Mouse (Mus musculus) lung, embryonic 14.5 days (tissue): Measurements from ENCODE around the gene Nat8f6. TPM values are rescaled to one million over a fixed set of nuclear protein-coding genes. Genes with fewer than 3 reads are reported as not detected.
"Not testable (repeated sequence)": the region's sequence is repeated elsewhere in the genome, so short reads cannot be mapped to it uniquely, and the experiment has no call there.

Source experiments
- ATAC-seq: fragments of 200-750 bp; cut with Nextera tagmentation; 2 replicates; pipeline ENCODE4 v1.8.0; 2017; ENCODE audit warnings: mild to moderate bottlenecking, moderate TSS enrichment, moderate library complexity; ENCODE audit not compliant: insufficient read depth
- DNase-seq: peaks from one replicate; pipeline ENCODE4 v3.0.0-alpha.2; 2015
- H3K27ac ChIP-seq: fragments of 300-500 bp; sonication (generic); 2 replicates; pipeline ENCODE4 v1.5.1; 2014; ENCODE audit warnings: low read depth, mild to moderate bottlenecking, moderate library complexity
- H3K27me3 ChIP-seq: fragments of 300-500 bp; sonication (generic); 2 replicates; pipeline ENCODE4 v1.6.1; 2014; ENCODE audit warnings: low read length, control low read depth; ENCODE audit not compliant: insufficient read depth
- H3K36me3 ChIP-seq: fragments of 300-500 bp; sonication (generic); 2 replicates; pipeline ENCODE4 v1.6.1; 2014; ENCODE audit warnings: control low read depth; ENCODE audit not compliant: insufficient read depth
- H3K4me1 ChIP-seq: fragments of 300-500 bp; sonication (generic); 2 replicates; pipeline ENCODE4 v1.6.1; 2014; ENCODE audit warnings: antibody characterized with exemption, control low read depth; ENCODE audit not compliant: insufficient read depth
- H3K4me2 ChIP-seq: fragments of 300-500 bp; sonication (generic); 2 replicates; pipeline ENCODE4 v1.6.1; 2014; ENCODE audit warnings: mild to moderate bottlenecking
- H3K4me3 ChIP-seq: fragments of 300-500 bp; sonication (generic); 2 replicates; pipeline ENCODE4 v1.5.1; 2014; ENCODE audit warnings: low read depth, low read length
- H3K9ac ChIP-seq: fragments of 300-500 bp; sonication (generic); 2 replicates; pipeline ENCODE4 v1.6.1; 2014
- H3K9me3 ChIP-seq: fragments of 300-500 bp; sonication (generic); 2 replicates; pipeline ENCODE4 v1.6.1; 2016; ENCODE audit warnings: low read depth, low read length, control low read depth
- WGBS: fragments of 180-500 bp; shearing (Covaris S2); extraction: QIAGEN DNeasy Blood & Tissue Kit; methylation state at CpG from one replicate; pipeline ENCODE4 v1.1.7; 2014; 5-methylcytosine and 5-hydroxymethylcytosine counted together
- microRNA-seq: library from miRNA; unstranded; fragments of <30 nt; microRNA quantifications from one replicate; pipeline ENCODE4, GENCODE M21; 2016; ENCODE audit warnings: borderline number of aligned reads
- polyA plus RNA-seq: library from polyadenylated mRNA; unstranded; fragments of >200 nt; fragmentation: Nextera tagmentation; extraction: Ambion mirVana; gene quantifications from 2 replicates; pipeline ENCODE4 v1.2.1, GENCODE M21; 2014

The Nat8f6 gene
- polyA plus RNA-seq, 1 experiment from 2014 or later: not detected

DNA sequence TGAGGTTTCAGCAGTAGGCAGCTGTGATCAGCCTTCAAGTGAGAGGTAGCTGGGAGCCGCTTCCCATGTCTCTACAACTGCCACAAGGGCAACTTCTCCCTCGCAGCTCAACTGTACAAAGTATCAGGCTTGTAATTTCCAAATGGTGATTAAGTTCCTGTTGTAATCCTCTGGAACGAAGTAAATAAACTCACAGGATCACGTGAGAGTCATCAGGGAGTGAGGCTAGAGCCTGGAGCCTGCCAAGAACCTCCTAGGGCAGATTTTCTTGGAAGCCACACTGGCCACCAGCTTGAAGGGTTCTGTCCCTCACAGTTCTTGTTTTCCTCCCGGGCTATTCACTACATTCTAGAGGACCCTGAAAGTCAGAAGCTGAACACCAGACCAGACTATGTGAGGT lies 17.6 kb downstream of the Nat8f6 start:
- not testable (repeated sequence) for H3K4me2 ChIP-seq, H3K4me3 ChIP-seq, H3K36me3 ChIP-seq, ATAC-seq, H3K4me1 ChIP-seq, DNase-seq, H3K27ac ChIP-seq, H3K9me3 ChIP-seq, H3K9ac ChIP-seq, H3K27me3 ChIP-seq
- 57% methylated on average over 5 of the region's 5 CpGs for WGBS

DNA sequence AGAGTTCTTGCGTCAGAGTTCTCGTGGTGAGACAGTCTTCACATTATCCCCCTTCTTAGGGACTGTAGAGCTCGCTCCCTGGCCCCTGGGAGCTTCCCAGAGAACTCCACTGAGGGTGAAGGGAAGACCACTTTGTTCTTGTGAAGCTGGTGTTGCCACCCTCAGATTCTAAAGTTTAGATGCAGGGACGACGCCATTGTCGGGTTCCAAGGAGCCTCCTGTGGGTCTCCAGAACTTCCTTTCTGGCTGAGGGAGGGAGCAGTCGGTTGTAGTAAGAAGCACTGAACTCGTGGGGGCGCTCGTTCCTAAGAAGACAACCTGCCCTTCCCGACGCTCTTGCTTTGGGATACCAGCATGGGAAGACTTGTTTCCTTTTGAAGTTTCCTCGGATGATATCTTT lies 55.2 kb downstream of the Nat8f6 start, which contains the start of gene Nat8f3:
Gene Nat8f3 (minus strand): TSS at position 223 of the 400 bp plus-strand sequence.
- not testable (repeated sequence) for H3K9me3 ChIP-seq, H3K27ac ChIP-seq, H3K36me3 ChIP-seq, H3K4me3 ChIP-seq, ATAC-seq, H3K4me1 ChIP-seq, H3K9ac ChIP-seq, H3K4me2 ChIP-seq, H3K27me3 ChIP-seq
- WGBS: 61% methylated on average over 12 of the region's 13 CpGs
- peak; percentile 2 for DNase-seq

DNA sequence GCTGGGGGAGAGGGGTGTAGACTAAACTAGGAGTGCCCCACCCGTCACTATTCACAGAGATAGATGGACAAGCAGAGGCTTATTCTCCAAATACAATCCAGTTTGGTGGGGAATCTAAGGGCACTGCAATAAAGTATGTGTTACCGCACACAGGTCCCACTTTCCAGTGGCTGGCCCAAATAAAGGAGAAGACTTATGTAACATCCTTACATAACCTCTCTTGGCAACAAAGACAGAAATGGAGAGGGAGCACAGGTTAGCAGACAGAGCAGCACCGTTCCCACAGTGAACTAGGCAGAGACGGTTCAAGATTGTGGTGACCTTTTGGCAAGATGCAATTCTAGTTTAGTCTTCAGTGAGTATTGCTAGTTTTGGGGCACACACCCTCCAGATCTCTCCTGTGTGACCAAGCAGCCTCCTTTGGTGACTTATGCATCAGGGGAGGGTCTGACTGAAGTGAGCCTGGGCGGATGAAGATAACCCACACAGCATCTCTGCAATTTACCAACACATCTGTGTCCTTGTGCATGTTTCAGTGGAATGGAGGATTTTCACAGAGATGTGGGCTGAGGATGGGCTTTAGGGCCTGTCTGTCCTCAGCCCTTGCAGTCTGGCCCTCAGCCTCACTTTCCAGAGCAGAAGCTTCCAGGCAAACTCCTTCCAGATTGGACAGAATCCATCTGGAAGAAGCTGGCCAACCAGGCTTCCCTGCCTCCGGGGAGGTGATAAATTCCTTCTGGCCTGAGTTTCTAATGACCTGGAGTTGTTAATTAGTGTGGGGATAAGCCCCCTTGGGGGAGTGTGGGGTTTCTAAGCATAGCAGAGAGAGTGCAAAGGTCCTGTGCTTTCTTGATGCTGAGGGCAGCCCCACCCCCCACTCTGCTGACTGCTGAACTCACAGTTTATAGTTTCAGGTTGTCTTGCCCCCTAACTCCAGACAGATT lies 57.4 kb downstream of the Nat8f6 start:
- H3K36me3 ChIP-seq, DNase-seq, ATAC-seq: not testable (repeated sequence)

DNA sequence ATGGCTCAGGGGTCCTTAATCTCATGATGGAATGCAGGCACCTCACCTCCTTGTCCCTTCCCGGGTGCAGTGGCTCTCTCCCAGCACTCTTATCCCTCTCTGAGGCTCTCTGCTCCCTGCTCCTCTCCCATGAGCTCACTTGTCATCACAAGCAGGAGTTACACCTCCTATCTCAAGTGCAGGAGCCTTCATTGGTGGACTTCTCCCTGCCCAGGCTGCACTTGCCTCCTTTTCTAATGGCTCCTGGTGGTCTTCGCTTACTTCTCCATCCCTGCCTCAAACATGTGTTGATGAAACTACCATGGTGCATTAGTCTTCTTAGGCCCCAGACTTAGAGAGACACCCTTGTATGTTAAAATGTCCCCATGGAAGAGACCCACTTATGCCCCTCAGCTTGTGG lies 58.1 kb downstream of the Nat8f6 start:
- not testable (repeated sequence) for H3K27me3 ChIP-seq, H3K27ac ChIP-seq, H3K4me2 ChIP-seq, H3K4me1 ChIP-seq, H3K9ac ChIP-seq, DNase-seq, H3K9me3 ChIP-seq, ATAC-seq, H3K36me3 ChIP-seq, H3K4me3 ChIP-seq
- WGBS: 82% methylated on average over 1 of the region's 2 CpGs

More for the DNA sequence above, 57.4 kb downstream of the Nat8f6 start:
- H3K9ac ChIP-seq, H3K4me2 ChIP-seq, H3K27me3 ChIP-seq, H3K9me3 ChIP-seq, H3K27ac ChIP-seq, H3K4me1 ChIP-seq, H3K4me3 ChIP-seq: not testable (repeated sequence)
- WGBS: 79% methylated on average over 5 of the region's 6 CpGs

Small RNA genes lying within 50 kb of the gene (microRNA-seq; reads per million reads assigned to microRNA genes)
- not detected for gene Mir6375

Other genes starting within 250 kb of the Nat8f6 start
- gene Alms1, start 233.4 kb downstream of the Nat8f6 start, polyA plus RNA-seq: 7.1 and 7.8 TPM in 2 replicates
- gene Nat8f7, start 107.7 kb downstream of the Nat8f6 start, polyA plus RNA-seq: not detected in 2 replicates
- 0.12 and 0.19 TPM in 2 replicates for gene Nat8f3, start 55.2 kb downstream of the Nat8f6 start, polyA plus RNA-seq
- gene Nat8f5, start within 50 bp of the Nat8f6 start, polyA plus RNA-seq: not detected in 2 replicates
- gene Nat8, start 11.1 kb upstream of the Nat8f6 start, polyA plus RNA-seq: not detected in 2 replicates
- not detected in 2 replicates for gene Nat8f2, start 48.2 kb upstream of the Nat8f6 start, polyA plus RNA-seq
- gene Nat8f4, start 83.9 kb upstream of the Nat8f6 start, polyA plus RNA-seq: 4.9 and 5.4 TPM in 2 replicates
- gene Tprkb, start 90.9 kb upstream of the Nat8f6 start, polyA plus RNA-seq: 29.1 and 32.8 TPM in 2 replicates
- 2.2 and 3.6 TPM in 2 replicates for gene Nat8f1, start 94.7 kb upstream of the Nat8f6 start, polyA plus RNA-seq
- gene Dusp11, start 140.7 kb upstream of the Nat8f6 start, polyA plus RNA-seq: 50.0 and 56.3 TPM in 2 replicates
- not detected in 2 replicates for gene Figla, start 195.2 kb upstream of the Nat8f6 start, polyA plus RNA-seq
- 1.6 and 2.2 TPM in 2 replicates for gene Add2, start 207.7 kb upstream of the Nat8f6 start, polyA plus RNA-seq